Mouse (Mus musculus): ENCODE data around the gene Tph2.

- TF ChIP-seq CTCF (IDR thresholded peaks at IDR 0.05; ENCODE audit: control insufficient read depth, insufficient read depth, insufficient replicate concordance, low read depth, low read length) (no peak), POLR2A (IDR thresholded peaks at IDR 0.05; ENCODE audit: control insufficient read depth, low read depth, low read length) (no peak)
Observed at GRCm38 (mm10) chr10:115175591-115175991, 9.2 kb downstream of the Tph2 start.
